Mouse (Mus musculus): ENCODE measurements around the gene Arfgef3. TPM values are rescaled to one million over a fixed set of nuclear protein-coding genes. Genes with fewer than 3 reads are reported as not detected.
"Not testable (repeated sequence)": the region's sequence is repeated elsewhere in the genome, so short reads cannot be mapped to it uniquely, and the experiment has no call there.

Arfgef3 gene
- total RNA-seq, 2 experiments from 2014 or later, result 82.8 to 83.0 TPM

GRCm38 (mm10) chr10:18680661-18681384 lies 62.9 kb downstream of the Arfgef3 start:
- DNase-seq, result no peak

DNA sequence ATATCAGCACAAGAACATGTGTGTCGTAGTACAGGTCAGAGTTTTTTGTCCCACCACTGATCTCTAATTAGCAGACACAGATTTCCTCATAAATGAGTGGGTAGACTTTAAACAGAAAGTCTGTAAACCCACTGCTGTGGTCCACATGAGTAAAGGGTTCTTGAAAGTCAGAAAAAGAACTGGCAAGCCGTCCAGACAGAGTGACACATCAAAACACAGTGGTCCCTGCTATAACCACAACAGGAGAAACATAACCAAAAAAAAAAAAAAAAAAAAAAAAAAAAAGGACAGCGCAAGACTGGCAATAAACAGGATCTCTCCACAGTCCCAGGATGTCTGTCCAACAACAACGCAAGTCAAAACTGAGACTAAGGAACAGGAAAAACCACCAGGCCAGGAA lies 64.9 kb downstream of the Arfgef3 start:
- no peak for DNase-seq

DNA sequence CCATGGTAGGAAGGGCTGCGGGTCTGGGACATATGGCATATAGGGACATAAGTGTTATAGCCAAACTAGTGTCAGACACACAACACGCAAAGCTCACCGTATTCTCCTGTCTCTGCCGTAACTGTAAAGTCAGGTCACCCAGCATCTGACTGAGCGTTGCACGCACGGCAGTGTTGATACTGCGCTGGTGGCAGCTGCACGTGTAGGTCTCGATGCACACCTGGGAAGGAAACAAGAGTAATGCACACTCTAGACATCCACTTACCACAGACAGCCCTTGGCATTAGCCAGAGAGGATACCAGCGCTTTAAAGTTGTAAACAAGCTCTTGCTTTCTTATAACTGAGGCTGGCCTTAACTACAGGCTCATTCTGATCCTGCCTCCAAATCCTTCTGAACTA lies 79.0 kb downstream of the Arfgef3 start:
- no peak for DNase-seq

DNA sequence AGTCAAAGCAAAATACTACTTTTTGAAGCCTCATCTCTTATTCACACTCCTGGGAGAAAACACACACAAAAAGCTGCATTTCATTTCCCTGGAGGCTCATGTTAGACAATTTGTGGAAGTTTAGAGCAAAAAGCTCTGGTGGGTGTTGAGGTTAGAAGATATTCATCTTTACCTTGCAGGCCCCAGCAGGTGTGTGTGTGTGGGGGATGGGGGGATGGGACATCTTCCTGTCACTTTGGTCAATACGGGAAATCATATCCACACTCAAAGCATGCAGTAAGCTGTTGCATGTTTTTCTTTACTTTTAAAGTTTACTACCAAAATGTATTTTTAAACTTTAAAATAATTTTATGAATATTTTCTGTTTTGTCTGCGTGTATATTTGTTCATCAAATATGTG lies 79.7 kb downstream of the Arfgef3 start:
- DNase-seq, result no peak

DNA sequence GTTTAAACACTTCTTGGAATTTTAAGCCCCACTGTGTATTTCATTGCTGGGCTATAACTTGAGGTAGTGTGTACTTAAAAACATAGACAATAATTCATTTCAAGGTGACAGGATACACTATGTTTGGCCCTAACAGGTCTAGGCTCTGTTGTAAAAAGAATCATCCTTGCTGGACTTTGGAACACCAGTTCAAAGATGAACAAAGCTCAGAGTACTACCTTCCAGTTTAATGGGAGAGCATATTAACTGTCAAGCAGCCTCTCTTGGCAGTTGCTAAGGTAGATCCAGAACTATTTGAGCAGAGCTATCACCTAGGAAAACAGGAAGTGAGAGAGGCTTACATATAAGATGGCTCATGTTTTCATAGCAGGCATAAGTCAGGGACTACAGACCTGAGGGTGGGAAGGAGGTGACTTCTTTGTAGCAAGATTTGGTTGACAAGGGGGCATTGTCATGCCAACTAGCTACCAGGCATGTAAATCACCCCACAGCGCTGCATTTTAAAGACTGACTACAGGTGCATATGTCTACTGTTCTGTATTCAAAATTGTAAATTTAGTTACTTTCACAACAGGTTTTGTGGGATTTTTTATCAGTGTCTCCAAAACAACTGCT lies 82.0 kb downstream of the Arfgef3 start:
- no peak for DNase-seq

- DNase-seq, result no peak
Observed at GRCm38 (mm10) chr10:18660998-18661397, 82.8 kb downstream of the Arfgef3 start.

DNA sequence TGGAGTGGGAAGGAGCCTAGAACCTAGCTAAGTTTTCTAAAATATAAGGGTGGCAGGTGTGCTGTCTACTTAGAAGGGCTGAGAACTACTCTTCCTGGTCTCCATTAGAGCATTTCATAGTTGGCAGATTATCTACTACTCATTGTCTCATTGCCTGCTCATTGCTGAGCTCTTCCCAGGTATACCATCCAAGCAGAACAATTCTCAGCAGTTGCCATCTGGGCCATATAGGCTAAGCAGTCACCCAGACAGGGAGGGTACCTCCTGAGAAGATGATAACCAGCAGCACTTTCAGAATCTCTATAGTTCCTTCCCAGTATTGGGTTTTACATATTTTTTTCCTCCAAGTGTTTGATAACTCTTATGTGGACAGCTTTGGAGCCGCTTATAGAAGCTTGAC lies 86.2 kb downstream of the Arfgef3 start:
- DNase-seq, result no peak

- DNase-seq, result no peak
Observed at GRCm38 (mm10) chr10:18647069-18647468, 96.7 kb downstream of the Arfgef3 start.

DNA sequence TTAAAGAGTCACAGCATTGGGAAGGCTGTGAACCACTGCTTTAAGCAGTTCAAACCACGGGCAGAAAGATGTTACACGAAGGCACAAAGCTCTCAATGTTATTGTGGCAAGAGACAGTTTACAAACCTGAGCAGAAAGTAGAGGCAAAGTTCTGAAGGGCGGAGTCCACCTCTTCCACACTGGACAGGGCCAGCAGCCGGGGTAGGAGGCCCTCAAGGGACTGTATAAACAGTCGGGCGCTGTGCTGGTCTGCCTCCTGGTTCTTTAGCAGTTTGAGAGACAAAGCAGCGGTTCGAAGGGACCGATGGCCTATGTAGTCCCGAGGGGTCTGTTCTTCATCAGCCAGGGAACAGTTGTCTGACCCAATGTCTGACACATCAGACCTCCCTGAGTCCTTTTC lies 97.7 kb downstream of the Arfgef3 start:
- no peak for DNase-seq

DNA sequence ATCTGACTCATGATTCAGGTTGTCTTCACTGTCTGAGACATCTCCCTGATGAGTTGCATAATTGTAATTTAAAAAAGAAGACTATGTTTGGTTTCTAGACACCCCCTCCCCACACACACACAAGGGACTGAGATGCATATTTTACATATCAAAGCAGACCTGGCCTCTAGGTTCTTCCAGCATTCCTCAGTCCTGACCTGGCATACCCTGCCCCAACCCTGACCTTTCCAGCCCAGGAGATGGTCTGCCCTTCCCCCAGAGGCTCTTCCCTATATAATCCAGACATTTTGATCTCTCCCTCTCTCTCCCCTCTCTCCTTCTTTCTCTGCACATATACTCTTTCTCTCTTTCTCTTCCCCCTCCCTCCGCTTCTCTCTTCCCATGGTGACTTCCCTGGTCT lies 99.4 kb downstream of the Arfgef3 start:
- DNase-seq, result no peak

DNA sequence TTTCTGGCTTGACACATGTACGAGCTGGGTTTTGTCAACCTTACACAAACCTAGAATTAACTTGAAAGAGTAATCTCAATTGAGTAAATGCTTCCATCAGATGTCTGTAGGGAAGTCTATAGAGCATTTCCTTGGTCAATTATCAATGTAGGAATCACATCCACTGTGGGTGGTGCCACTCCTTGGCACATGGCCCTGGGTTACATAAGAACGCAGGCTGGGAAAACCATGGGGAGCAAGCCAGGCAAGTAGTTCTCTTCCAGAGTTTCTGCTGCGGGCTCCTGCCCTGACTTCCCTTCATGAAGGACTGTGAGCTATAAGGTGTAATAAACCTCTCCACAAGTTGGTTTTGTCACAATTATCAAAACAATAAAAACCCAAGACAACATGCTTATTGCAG lies 100.2 kb downstream of the Arfgef3 start:
- DNase-seq, result no peak

DNA sequence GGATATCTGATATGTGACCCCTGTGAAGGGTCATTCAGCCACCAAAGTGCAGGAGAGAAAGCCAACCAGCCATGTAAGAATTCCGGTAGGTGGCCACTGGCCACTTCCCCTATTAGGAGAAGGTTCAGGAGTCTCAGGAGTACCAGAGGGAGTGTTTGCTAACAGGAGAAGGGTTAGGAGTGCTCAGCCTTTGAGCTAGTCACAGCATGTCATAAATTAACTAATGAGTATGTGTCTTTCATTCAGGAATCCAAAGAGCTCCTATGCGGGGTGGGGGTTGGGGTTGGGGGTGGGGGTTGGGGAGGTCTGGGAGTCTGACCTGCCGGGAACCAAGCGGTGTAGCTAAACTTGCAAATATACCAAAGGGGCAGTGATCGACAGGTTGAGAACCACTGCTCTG lies 100.9 kb downstream of the Arfgef3 start:
- DNase-seq, result no peak

GRCm38 (mm10) chr10:18640596-18640995 lies 103.2 kb downstream of the Arfgef3 start:
- DNase-seq, result no peak

DNA sequence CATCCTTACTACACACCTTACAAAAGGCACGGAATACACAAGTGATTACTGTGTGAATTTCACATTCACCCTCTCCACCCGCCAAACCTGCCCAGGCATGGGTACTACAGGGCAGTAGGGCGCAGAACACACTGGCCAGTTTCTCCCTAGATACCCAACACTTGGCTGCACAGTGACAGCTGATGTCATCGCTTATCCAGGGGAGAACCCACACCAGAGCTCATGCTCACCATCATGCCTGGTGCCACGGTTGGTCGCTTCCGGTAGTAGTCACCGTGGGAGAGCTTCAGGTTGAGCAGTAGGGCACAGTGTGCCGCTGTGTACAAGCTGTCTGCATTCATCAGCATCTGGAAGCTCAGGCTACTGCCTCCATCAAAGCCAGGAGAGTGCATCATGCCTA lies 108.3 kb downstream of the Arfgef3 start:
- no peak for DNase-seq

GRCm38 (mm10) chr10:18634405-18634985 lies 109.3 kb downstream of the Arfgef3 start:
- no peak for DNase-seq

- DNase-seq, result no peak
Observed at GRCm38 (mm10) chr10:18630498-18630897, 113.3 kb downstream of the Arfgef3 start.

- DNase-seq, result peak; percentile 45 to 47
Observed at GRCm38 (mm10) chr10:18627530-18627929, 116.2 kb downstream of the Arfgef3 start.

GRCm38 (mm10) chr10:18612796-18613195 lies 131.0 kb downstream of the Arfgef3 start:
- no peak for DNase-seq

DNA sequence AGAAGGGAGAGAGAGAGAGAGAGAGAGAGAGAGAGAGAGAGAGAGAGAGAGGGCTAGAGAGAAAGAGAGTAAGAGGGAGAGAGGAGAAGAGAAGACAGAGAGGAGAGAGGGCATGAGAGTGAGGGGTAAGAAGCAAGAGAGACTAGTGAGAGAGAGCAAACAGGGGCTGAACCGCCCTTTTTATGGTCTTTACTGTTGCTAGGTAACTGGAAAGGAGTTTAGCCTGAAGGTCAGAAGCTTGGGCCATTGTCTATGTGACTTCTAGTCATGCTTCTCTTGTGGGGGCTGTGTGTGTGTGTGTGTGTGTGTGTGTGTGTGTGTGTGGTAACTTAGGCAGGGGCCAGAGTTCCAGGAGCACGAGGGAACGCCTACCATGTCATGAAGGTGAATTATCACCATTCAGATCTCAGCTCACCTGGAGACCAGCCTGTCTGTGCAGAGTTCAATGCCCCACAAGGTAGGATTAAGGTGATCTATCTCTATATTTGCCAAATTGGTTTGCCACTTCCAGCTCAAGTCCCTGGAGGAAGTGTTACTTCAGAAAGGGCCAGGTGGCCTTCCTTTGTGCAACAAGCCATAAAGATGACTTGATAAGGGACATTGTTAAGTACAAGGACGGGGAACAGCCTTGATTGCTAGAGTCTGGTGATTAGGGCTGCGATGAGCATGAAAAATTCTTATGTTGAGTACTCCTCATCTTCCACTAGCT lies 138.8 kb downstream of the Arfgef3 start:
- not testable (repeated sequence) for DNase-seq

- DNase-seq, result peak; percentile 62 to 76
Observed at GRCm38 (mm10) chr10:18602030-18602429, 141.7 kb downstream of the Arfgef3 start.

DNA sequence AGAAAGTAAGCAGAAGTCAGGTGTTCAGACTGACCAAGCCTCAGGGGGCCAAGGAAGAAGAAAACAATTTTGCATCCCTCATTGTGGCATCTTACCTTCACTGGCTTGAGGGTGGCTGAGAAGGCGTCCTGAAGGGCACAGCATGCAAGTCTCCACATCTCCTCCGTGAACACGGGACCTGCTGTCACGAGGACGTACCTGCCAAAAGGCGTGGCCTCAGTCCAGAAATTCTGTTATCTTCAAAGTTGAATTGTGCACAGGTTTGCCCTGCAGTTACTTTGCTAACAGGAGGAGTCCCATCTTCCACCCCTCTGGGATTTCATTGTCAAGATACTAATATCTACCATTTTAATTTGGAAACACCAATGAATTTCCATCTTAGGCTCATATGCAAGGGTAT lies 146.1 kb downstream of the Arfgef3 start:
- DNase-seq, result no peak

- DNase-seq, result no peak
Observed at GRCm38 (mm10) chr10:18589455-18589854, 154.3 kb downstream of the Arfgef3 start.

DNA sequence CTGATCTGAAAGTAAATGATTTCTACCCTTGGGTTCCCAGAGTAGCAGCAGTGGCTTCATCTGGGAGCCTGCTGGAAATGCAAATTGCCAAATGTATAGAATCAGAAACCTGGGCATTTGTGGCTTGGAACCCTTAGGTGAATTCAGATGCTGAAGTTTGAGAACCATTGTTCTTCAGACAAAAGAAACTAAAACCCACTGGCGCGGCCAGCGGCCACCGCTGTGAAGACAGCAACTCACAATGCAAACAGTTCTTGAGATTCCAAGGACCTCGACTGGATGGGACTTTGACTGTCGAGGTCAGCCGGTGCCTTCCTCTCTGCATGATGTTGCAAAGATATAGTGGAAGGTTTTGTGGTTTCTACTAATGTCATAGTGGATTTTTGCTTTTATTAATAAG lies 159.6 kb downstream of the Arfgef3 start:
- no peak for DNase-seq
